Mouse (Mus musculus): ENCODE results near the gene Fam19a2. TPM values are rescaled to one million over a fixed set of nuclear protein-coding genes. Genes with fewer than 3 reads are reported as not detected.

Fam19a2 gene
- total RNA-seq, 2 experiments from 2014 or later, result 0.12 to 0.14 TPM

DNA sequence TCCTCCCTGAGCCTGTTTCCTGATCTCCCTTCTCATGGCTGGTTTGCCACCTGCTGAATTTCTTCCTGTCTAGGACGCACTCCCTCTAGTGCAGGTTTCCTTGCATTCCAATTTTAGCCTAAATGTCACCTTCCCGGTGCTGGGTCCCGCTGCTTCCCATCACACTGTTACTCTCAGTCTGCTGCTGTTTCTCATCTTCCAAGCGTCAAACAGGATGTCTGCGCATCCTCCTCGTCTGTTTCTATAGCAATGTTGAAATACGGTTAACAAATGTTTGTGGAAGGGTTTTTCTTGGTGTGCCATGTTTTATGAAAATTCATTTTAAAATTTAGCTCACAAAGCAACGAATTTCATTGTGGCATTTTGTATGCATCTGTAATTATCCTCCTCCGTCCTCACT lies 131.6 kb downstream of the Fam19a2 start:
- no peak for DNase-seq

DNA sequence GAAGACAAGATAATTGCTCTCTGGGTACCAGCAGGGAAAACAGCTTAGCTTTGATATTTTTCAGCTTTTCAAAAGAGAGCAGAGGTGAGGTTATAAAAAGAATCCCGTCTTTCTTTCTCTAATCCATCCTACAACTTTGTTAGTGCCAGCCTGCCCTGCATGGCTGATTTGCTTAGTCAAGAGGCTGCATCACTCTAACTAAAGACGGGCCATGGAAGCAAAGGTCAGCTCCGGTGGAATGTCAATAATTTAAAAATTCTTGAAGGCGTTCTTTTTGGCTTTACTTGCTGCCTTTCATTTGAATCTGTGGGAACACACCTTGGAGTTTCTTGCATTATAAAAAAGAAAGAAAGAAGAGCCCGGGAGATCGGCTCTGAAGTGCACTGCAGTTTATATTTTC lies 134.3 kb downstream of the Fam19a2 start:
- DNase-seq, result no peak

DNA sequence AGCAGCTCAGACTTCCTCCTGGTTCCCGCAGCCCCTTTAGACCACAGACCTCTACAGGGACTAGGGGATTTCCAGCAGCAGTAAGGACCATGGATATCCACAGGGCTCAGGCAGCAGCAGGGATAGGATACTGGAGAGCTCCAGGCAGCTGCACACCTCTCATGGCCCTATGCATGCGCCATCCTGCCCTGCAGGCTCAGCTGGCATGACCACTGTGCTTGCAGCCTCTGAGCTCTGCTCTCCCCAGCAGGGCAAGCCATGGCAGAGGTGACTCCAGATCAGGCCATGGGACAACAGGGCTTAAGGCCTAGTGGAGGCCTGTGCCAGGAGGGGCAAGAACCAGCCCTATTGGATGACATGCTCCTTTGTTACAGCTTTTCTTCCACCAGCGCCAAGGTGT lies 137.4 kb downstream of the Fam19a2 start:
- DNase-seq, result no peak

GRCm38 (mm10) chr10:123402460-123402859 lies 138.7 kb downstream of the Fam19a2 start:
- no peak for DNase-seq

DNA sequence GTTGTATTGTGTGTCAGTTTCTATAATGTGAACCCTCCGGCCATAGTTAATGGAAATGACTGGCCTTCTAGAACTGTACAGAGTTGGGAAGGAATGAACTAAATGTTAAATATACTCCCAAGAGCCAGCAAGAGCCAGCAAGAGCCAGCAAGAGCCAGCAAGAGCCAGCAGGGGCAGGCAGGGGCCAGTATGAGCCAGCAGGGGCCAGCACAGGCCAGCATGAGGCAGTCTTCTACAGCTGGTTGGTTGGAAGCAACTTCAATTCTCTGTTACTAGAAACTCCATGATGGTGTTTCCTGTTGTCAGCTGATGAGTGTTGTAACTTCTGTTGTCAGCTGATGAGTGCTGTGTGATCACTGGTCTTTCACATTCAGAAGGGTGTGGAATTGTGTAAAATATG lies 151.2 kb downstream of the Fam19a2 start:
- peak; percentile 14 for DNase-seq

DNA sequence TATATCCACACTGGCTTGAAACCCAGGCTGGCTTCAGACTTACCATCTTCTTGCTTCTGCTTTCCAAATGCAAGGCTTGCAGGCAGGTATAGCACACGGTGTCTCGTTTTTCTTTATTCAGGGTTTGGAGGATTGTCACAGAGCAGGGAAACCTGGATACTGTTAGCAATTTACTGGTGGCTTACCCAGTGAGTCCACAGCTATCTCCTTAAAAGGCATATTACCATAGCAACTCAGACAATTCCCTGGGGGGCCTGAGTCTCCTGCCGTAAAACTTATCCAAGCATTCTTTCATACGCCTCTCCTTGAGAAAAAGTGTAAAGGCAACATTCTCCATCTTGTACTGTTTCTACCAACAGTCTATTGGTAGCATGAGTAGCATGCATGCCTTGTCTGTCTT lies 152.2 kb downstream of the Fam19a2 start:
- no peak for DNase-seq

- no peak for DNase-seq
Measured at GRCm38 (mm10) chr10:123418616-123419173, 154.9 kb downstream of the Fam19a2 start.

- no peak for DNase-seq
Measured at GRCm38 (mm10) chr10:123420249-123420648, 156.5 kb downstream of the Fam19a2 start.

- no peak for DNase-seq
Measured at GRCm38 (mm10) chr10:123424482-123424881, 160.7 kb downstream of the Fam19a2 start.

- DNase-seq, result no peak
Measured at GRCm38 (mm10) chr10:123426527-123427363, 162.9 kb downstream of the Fam19a2 start.

DNA sequence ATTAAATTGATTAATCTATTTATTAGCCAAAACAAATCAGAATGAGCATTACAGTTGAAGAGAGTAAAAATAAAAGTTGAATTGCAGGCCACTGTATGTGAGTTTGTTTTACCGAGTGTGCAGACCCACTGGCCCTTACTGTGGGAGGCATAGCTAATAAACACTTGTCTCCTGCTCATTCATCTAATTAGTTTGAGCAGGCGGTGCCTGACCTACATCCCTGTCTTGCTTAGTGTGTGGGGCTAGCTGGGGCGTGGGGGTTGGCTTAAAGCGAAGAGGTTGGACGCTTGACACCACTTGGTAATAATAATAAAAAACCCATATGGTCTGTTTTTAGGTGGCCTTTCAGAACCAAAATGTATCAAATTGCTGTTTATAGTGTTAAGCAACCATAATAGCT lies 167.8 kb downstream of the Fam19a2 start:
- no peak for DNase-seq

GRCm38 (mm10) chr10:123437576-123437975 lies 173.8 kb downstream of the Fam19a2 start:
- DNase-seq, result no peak

DNA sequence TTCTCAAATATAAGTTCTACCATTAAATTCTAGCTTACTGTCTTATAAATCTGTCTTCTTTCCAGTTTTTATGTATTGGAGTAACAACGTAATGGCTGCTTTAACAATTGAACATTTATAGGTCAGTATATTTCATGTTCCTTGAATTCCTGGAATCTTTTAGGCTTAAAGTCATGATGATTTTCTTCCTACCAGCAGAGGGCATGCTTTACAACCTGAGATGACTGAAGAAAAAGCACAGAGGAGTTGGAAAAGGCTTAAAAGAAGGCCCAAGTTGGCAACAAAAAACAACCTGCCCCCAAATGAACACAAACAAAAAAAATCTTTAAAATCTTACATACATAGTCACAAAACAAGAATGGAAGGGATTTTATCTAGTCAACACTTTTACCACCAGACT lies 193.0 kb downstream of the Fam19a2 start:
- no peak for DNase-seq

- no peak for DNase-seq
Measured at GRCm38 (mm10) chr10:123460466-123460865, 196.7 kb downstream of the Fam19a2 start.

DNA sequence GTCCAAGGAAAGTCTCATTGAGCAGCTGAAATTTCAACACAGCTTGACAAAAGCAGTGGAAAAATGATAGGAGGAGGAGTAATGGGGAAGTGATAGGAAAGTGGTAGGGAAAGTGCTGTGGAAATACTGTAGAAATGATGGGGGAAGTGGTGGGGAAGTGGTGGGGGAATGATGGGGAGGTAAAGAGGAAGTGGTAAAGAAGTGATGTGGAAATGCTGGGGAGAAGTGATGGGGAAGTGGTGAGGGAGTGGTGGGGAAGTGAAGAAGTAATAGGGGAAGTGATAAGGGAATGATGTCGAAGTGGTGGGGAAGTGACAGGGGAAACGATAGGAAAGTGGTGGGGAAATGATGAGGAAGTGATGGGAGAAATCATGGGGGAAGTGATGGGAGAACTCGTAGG lies 198.5 kb downstream of the Fam19a2 start:
- DNase-seq, result no peak

GRCm38 (mm10) chr10:123514749-123515148 lies 251.0 kb downstream of the Fam19a2 start:
- DNase-seq, result no peak

- DNase-seq, result no peak
Measured at GRCm38 (mm10) chr10:123520613-123521012, 256.8 kb downstream of the Fam19a2 start.

DNA sequence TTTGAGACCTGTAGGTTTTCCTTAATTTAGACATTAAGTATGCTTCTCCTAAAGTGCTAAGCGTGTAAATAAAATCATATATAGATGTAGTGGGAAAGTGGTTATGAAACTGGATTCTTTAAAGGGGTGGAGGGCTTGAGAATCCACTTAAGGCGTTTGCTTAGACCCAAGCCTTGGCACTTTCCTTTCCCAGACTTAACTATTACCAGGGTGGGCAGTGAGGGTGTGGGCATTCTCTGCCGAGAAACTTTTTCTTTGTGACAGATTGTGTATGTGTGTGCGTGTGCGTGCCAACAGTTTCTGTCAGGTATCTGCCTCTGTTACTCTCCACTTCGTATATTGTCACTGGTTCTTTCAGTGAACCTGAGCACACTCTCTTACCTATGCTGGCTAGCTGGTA lies 257.4 kb downstream of the Fam19a2 start:
- no peak for DNase-seq

- no peak for DNase-seq
Measured at GRCm38 (mm10) chr10:123525424-123525823, 261.6 kb downstream of the Fam19a2 start.

GRCm38 (mm10) chr10:123526059-123526458 lies 262.3 kb downstream of the Fam19a2 start:
- no peak for DNase-seq

GRCm38 (mm10) chr10:123536143-123536542 lies 272.3 kb downstream of the Fam19a2 start:
- no peak for DNase-seq

- no peak for DNase-seq
Measured at GRCm38 (mm10) chr10:123548391-123548790, 284.6 kb downstream of the Fam19a2 start.

- DNase-seq, result no peak
Measured at GRCm38 (mm10) chr10:123567677-123568076, 303.9 kb downstream of the Fam19a2 start.

DNA sequence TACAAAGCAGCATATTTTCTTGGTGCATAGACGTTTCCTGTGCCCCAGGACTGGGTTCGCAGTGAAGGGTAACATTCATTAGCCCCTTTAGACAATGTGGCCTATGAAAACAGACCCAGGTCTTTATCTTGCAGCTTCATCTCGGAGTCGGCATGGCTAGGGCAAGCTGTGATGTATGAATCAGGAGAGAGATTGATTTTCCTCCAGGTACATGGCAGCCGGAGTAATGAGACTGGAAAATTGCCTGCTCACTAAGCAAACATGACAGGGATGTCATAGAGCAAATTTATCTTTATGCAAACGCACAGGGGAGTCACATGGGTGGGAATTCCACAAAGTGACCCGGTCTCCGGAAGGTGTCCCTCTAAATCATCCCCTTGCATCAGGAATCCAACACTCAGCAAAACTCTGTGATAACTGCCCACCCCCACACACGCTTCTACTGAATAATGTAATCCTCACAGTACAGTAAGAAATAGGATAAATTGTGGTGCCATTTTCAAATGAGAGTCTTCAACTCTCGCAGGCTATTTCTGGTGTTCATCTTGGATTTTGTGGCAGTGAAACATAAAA lies 306.9 kb downstream of the Fam19a2 start:
- no peak for DNase-seq
